Mouse (Mus musculus): ENCODE results near the gene Gm614. TPM values are rescaled to one million over a fixed set of nuclear protein-coding genes. Genes with fewer than 3 reads are reported as not detected.

Gm614 gene
- total and polyA plus RNA-seq, 3 experiments: not detected

DNA sequence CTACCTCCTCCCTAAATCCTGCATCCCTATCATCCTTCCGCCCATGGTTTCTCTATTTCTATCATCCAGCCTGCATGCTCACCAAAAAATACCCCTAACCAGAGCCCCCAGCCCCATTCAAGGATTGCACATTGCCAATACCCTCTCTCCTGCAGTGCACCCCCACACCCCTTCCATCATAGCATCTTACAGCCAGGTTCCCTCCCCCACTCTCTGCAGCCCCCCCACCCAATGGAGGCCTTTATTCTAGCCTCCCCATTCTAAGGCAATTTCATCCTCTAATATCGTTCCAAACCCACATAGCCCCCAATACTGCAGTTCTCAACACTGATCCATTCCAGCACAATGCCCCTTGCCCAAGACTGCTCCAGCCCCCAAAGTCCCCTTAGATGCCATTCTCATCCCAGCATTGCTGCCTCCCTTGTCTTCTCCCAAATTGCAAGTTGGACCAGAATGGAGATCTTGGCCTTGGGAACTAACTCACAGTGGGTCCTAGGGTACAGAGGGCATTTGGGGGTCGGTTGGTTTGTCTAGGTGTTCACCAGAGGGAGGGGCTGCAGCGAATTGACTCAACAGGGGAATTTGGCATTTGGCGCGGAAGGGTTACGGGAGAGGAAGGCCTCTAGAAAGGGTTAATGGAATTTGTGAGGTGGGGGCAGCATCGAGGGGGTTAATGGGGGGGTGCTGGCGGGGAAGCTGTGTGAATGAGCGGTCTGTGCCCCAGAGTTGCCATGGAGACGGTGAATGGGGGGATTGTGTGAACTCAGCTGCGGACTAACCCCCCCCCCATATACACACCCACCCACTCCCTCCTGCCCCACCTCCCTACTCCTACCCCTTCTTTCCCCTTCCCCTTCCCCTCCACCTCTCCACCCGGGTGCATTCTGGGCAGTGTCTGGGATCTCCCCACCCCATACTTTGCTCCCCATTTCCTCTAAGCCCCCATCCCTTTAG lies 36.0 kb upstream of the Gm614 start:
- H3K4me3 ChIP-seq: no peak overlapping the region
- WGBS: 32% methylated on average over 12 of the region's 13 CpGs
- intact Hi-C loops (cut with DNase I): no loop called here

DNA sequence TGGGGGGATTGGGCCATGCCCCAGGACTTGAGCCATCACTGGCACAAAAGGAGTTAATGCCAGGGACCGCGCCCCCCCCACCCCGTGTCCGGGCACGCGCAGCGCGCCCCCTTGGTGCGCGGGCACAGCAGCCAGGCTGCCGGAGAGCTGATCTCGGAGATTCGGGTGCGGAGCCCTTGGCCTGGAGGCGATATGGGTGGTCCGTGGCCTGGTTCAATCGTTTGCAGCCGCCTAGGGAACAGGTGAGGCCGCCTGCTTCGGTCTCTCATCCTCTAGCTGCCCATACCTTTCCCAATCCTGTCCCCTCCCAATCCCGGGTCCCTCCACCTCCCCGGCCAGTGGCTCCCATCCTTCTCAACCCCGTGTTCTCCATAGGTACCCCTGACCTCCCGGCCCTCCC lies 35.3 kb upstream of the Gm614 start, which contains the start of gene Nlgn3:
TSS of gene Nlgn3 (plus strand) at position 114 of the 400 bp plus-strand sequence.
- no peaks in the 10 kb centered on the region for H3K27me3 ChIP-seq (ENCODE audit: control insufficient read depth, insufficient read depth, low read length)
- H3K4me1 ChIP-seq (ENCODE audit: control insufficient read depth, insufficient read depth, low read length): no peaks in the 10 kb centered on the region; the same call in 1 of the 2 replicates
- intact Hi-C loops (cut with DNase I): no loop called here
- no peaks in the 10 kb centered on the region for H3K79me2 ChIP-seq (replicated peaks; ENCODE audit: control insufficient read depth, insufficient read depth, low read length)
- TF ChIP-seq CTCF (IDR thresholded peaks at IDR 0.05): no peak
- TF ChIP-seq POLR2A (IDR thresholded peaks at IDR 0.05; ENCODE audit: insufficient read depth, low read depth, low read length): no peak
- TF ChIP-seq EP300 (IDR thresholded peaks at IDR 0.05; ENCODE audit: insufficient read depth, low read depth, low read length): no peak
- no peak within 1 kb of the TSS for H3K4me3 ChIP-seq
- no peak within 1 kb of the TSS for H3K9ac ChIP-seq (ENCODE audit: low read depth, low read length)
- 33% methylated on average over 24 of the region's 24 CpGs for WGBS
- H3K36me3 ChIP-seq (ENCODE audit: control insufficient read depth, insufficient read depth, low read length): no peaks in the 10 kb centered on the region
- no peak for DNase-seq
- H3K27ac ChIP-seq: no peak within 1 kb of the TSS

More for the DNA sequence above, 36.0 kb upstream of the Gm614 start:
- Histone ChIP-seq H3K36me3 (ENCODE audit: control insufficient read depth, insufficient read depth, low read length) (no peaks in the 10 kb centered on the region), H3K9ac (ENCODE audit: low read depth, low read length) (no peak overlapping the region), H3K79me2 (replicated peaks; ENCODE audit: control insufficient read depth, insufficient read depth, low read length) (no peaks in the 10 kb centered on the region), H3K4me1 (ENCODE audit: control insufficient read depth, insufficient read depth, low read length) (no peaks in the 10 kb centered on the region; the same call in 1 of the 2 replicates), H3K27ac (no peak overlapping the region), H3K27me3 (ENCODE audit: control insufficient read depth, insufficient read depth, low read length) (no peaks in the 10 kb centered on the region)
- TF ChIP-seq POLR2A (IDR thresholded peaks at IDR 0.05; ENCODE audit: insufficient read depth, low read depth, low read length) (no peak), CTCF (IDR thresholded peaks at IDR 0.05) (no peak), EP300 (IDR thresholded peaks at IDR 0.05; ENCODE audit: insufficient read depth, low read depth, low read length) (no peak)
- no peak for DNase-seq

DNA sequence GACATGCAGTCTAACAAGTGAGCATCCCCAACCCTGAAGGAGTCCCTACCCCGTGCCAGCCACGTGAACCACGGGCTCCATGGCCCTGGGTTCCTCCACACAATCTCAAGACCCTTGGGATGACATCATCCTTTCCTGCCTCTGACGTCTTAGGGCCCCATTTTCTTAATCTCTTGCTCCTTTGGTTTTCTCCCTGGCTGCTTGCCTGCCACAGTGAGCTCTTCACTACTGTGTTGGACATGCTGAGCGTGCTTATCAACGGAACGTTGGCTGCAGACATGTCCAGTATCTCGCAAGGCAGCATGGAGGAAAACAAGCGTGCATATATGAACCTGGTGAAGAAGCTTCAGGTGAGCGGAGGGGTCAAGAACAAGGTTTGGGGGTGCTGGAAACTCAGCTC lies 26.3 kb upstream of the Gm614 start:
- intact Hi-C loops (cut with DNase I): no loop called here
- WGBS: 68% methylated on average over 10 of the region's 10 CpGs

DNA sequence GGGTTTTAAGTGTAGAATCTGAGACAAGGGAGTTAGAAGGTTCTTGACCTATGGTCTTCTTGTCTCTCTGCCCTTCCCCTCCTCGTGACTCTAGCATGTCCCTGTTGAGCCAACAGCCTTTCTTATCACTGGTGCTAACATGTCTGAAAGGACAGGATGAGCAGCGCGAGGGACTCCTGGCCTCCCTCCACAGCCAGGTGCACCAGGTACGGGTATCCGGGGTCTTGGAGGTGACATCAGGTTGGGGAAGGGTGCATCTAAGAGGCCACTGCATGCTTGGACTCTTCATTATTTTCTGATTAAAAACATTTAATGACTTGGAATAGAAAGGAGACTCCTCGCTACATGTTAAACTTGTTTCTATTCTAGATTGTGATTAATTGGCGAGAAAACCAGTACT lies 25.2 kb upstream of the Gm614 start:
- Histone ChIP-seq H3K9ac (ENCODE audit: low read depth, low read length) (no peak overlapping the region), H3K4me1 (ENCODE audit: control insufficient read depth, insufficient read depth, low read length) (no peaks in the 10 kb centered on the region), H3K79me2 (replicated peaks; ENCODE audit: control insufficient read depth, insufficient read depth, low read length) (no peaks in the 10 kb centered on the region), H3K27me3 (ENCODE audit: control insufficient read depth, insufficient read depth, low read length) (no peaks in the 10 kb centered on the region), H3K27ac (no peak overlapping the region), H3K4me3 (no peak overlapping the region), H3K36me3 (ENCODE audit: control insufficient read depth, insufficient read depth, low read length) (no peaks in the 10 kb centered on the region; the same call in 1 of the 2 replicates)
- TF ChIP-seq CTCF (IDR thresholded peaks at IDR 0.05) (no peak), POLR2A (IDR thresholded peaks at IDR 0.05; ENCODE audit: insufficient read depth, low read depth, low read length) (no peak), EP300 (IDR thresholded peaks at IDR 0.05; ENCODE audit: insufficient read depth, low read depth, low read length) (no peak)
- no peak for DNase-seq
- intact Hi-C loops (cut with DNase I): loop anchor here (5.0 kb wide), 1 partner anchor 157 kb away; no protein-coding TSS in a partner anchor
- WGBS: 87% methylated on average over 7 of the region's 7 CpGs

More for the DNA sequence above, 26.3 kb upstream of the Gm614 start:
- Histone ChIP-seq H3K36me3 (ENCODE audit: control insufficient read depth, insufficient read depth, low read length) (no peaks in the 10 kb centered on the region; the same call in 1 of the 2 replicates), H3K4me3 (no peak overlapping the region), H3K79me2 (replicated peaks; ENCODE audit: control insufficient read depth, insufficient read depth, low read length) (no peaks in the 10 kb centered on the region), H3K4me1 (ENCODE audit: control insufficient read depth, insufficient read depth, low read length) (no peaks in the 10 kb centered on the region), H3K27ac (no peak overlapping the region), H3K27me3 (ENCODE audit: control insufficient read depth, insufficient read depth, low read length) (no peaks in the 10 kb centered on the region), H3K9ac (ENCODE audit: low read depth, low read length) (no peak overlapping the region)
- DNase-seq: no peak
- TF ChIP-seq POLR2A (IDR thresholded peaks at IDR 0.05; ENCODE audit: insufficient read depth, low read depth, low read length): no peak
- no peak for TF ChIP-seq CTCF (IDR thresholded peaks at IDR 0.05)
- TF ChIP-seq EP300 (IDR thresholded peaks at IDR 0.05; ENCODE audit: insufficient read depth, low read depth, low read length): no peak

DNA sequence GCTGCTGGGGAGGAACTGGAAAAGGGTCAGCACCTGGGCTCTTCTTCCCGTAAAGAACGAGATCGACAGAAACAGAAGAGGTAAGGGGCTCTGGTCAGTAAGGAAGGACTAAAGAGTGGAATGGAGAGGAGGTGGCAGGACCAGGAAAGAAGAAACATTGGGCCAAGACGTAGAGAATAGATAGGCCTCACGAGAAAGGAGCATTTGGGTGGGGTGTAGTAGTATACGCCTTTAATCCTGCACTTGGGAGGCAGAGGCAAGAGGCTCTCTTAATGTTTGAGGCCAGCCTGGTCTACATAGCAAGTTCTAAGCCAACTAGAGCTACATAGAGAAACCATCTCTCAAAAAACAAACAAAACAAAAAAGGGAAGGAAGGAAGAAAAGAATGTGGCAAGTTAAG lies 24.6 kb upstream of the Gm614 start:
- Histone ChIP-seq H3K4me3 (no peak overlapping the region), H3K36me3 (ENCODE audit: control insufficient read depth, insufficient read depth, low read length) (no peaks in the 10 kb centered on the region; the same call in 1 of the 2 replicates), H3K27me3 (ENCODE audit: control insufficient read depth, insufficient read depth, low read length) (no peaks in the 10 kb centered on the region), H3K79me2 (replicated peaks; ENCODE audit: control insufficient read depth, insufficient read depth, low read length) (no peaks in the 10 kb centered on the region), H3K4me1 (ENCODE audit: control insufficient read depth, insufficient read depth, low read length) (no peaks in the 10 kb centered on the region), H3K27ac (no peak overlapping the region), H3K9ac (ENCODE audit: low read depth, low read length) (no peak overlapping the region)
- no peak for DNase-seq
- 87% methylated on average over 6 of the region's 6 CpGs for WGBS
- intact Hi-C loops (cut with DNase I): loop anchor here (5.0 kb wide), 1 partner anchor 156 kb away; no protein-coding TSS in a partner anchor
- TF ChIP-seq CTCF (IDR thresholded peaks at IDR 0.05): no peak

GRCm38 (mm10) chrX:101287543-101287942 lies 23.8 kb upstream of the Gm614 start:
- intact Hi-C loops (cut with DNase I): loop anchor here (5.0 kb wide), 1 partner anchor 155 kb away; no protein-coding TSS in a partner anchor
- Histone ChIP-seq H3K27me3 (ENCODE audit: control insufficient read depth, insufficient read depth, low read length) (no peaks in the 10 kb centered on the region), H3K36me3 (ENCODE audit: control insufficient read depth, insufficient read depth, low read length) (no peaks in the 10 kb centered on the region; the same call in 1 of the 2 replicates), H3K9ac (ENCODE audit: low read depth, low read length) (no peak overlapping the region), H3K27ac (no peak overlapping the region), H3K4me3 (no peak overlapping the region), H3K79me2 (replicated peaks; ENCODE audit: control insufficient read depth, insufficient read depth, low read length) (no peaks in the 10 kb centered on the region), H3K4me1 (ENCODE audit: control insufficient read depth, insufficient read depth, low read length) (no peaks in the 10 kb centered on the region)
- DNase-seq: no peak
- 71% methylated on average over 3 of the region's 3 CpGs for WGBS
- no peak for TF ChIP-seq CTCF (IDR thresholded peaks at IDR 0.05)
- TF ChIP-seq POLR2A (IDR thresholded peaks at IDR 0.05; ENCODE audit: insufficient read depth, low read depth, low read length): no peak
- TF ChIP-seq EP300 (IDR thresholded peaks at IDR 0.05; ENCODE audit: insufficient read depth, low read depth, low read length): no peak

Measured in heart, adult 2 months (tissue).